Mouse (Mus musculus): ENCODE data around the gene Phlpp1. TPM values are rescaled to one million over a fixed set of nuclear protein-coding genes. Genes with fewer than 3 reads are reported as not detected.

Phlpp1 gene
- polyA plus RNA-seq (2015; fragmentation: Nextera tagmentation; extraction: Ambion mirVana): 7.5 and 7.8 TPM in 2 replicates

- Histone ChIP-seq H3K27ac (replicated peaks) (peak within 1 kb of the TSS; percentile 98), H3K27me3 (replicated peaks) (no peaks in the 10 kb centered on the region), H3K9me3 (replicated peaks) (no peaks in the 10 kb centered on the region), H3K36me3 (no peaks in the 10 kb centered on the region), H3K9ac (replicated peaks) (peak within 1 kb of the TSS; percentile 73), H3K4me2 (peak within 1 kb of the TSS; percentile 69), H3K4me1 (peaks cover 36% of the 10 kb centered on the region), H3K4me3 (replicated peaks) (peak within 1 kb of the TSS; percentile 59)
- ATAC-seq (ENCODE audit: low FRiP score): peak; percentile 97
- under 1% methylated on average over 75 of the region's 113 CpGs for WGBS
These were observed at the start of gene Phlpp1 for GRCm38 (mm10) chr1:106171241-106172220. Gene Phlpp1, plus strand, starts transcription at chr1:106171752.

- Histone ChIP-seq H3K9ac (replicated peaks) (no peak overlapping the region), H3K27me3 (replicated peaks) (no peaks in the 10 kb centered on the region), H3K4me3 (replicated peaks) (no peak overlapping the region), H3K27ac (replicated peaks) (no peak overlapping the region), H3K9me3 (replicated peaks) (no peaks in the 10 kb centered on the region), H3K4me1 (no peaks in the 10 kb centered on the region), H3K36me3 (no peaks in the 10 kb centered on the region), H3K4me2 (no peak overlapping the region)
- WGBS: over 99% methylated on average over 3 of the region's 3 CpGs
- ATAC-seq (ENCODE audit: low FRiP score): no peak
These were observed 45.0 kb upstream of the Phlpp1 start for GRCm38 (mm10) chr1:106126601-106127000.

GRCm38 (mm10) chr1:106131697-106132349 is 39.7 kb upstream of the Phlpp1 start:
- H3K4me1 ChIP-seq: peaks cover 6% of the 10 kb centered on the region; the same call in 1 of the 2 replicates
- H3K27ac ChIP-seq (replicated peaks): no peak overlapping the region
- H3K36me3 ChIP-seq: no peaks in the 10 kb centered on the region
- no peaks in the 10 kb centered on the region for H3K9me3 ChIP-seq (replicated peaks)
- no peak overlapping the region for H3K4me3 ChIP-seq (replicated peaks)
- no peak for ATAC-seq (ENCODE audit: low FRiP score)
- no peak overlapping the region for H3K9ac ChIP-seq (replicated peaks)
- H3K4me2 ChIP-seq: no peak overlapping the region
- no peaks in the 10 kb centered on the region for H3K27me3 ChIP-seq (replicated peaks)
- WGBS: 72% methylated on average over 4 of the region's 4 CpGs

GRCm38 (mm10) chr1:106132350-106132700 is 39.2 kb upstream of the Phlpp1 start:
- Histone ChIP-seq H3K9me3 (replicated peaks) (no peaks in the 10 kb centered on the region), H3K4me2 (no peak overlapping the region), H3K9ac (replicated peaks) (no peak overlapping the region), H3K27ac (replicated peaks) (no peak overlapping the region), H3K4me3 (replicated peaks) (no peak overlapping the region), H3K36me3 (no peaks in the 10 kb centered on the region), H3K4me1 (peaks cover 6% of the 10 kb centered on the region; the same call in 1 of the 2 replicates), H3K27me3 (replicated peaks) (no peaks in the 10 kb centered on the region)
- ATAC-seq (ENCODE audit: low FRiP score): no peak
- 34% methylated on average over 4 of the region's 4 CpGs for WGBS

GRCm38 (mm10) chr1:106138691-106139090 is 32.9 kb upstream of the Phlpp1 start:
- Histone ChIP-seq H3K9ac (replicated peaks) (no peak overlapping the region), H3K4me1 (no peaks in the 10 kb centered on the region), H3K36me3 (no peaks in the 10 kb centered on the region), H3K9me3 (replicated peaks) (no peaks in the 10 kb centered on the region), H3K27me3 (replicated peaks) (no peaks in the 10 kb centered on the region), H3K27ac (replicated peaks) (no peak overlapping the region), H3K4me3 (replicated peaks) (no peak overlapping the region), H3K4me2 (no peak overlapping the region)
- no peak for ATAC-seq (ENCODE audit: low FRiP score)
- WGBS: 87% methylated on average over 2 of the region's 2 CpGs

GRCm38 (mm10) chr1:106139137-106139536 is 32.4 kb upstream of the Phlpp1 start:
- Histone ChIP-seq H3K4me2 (no peak overlapping the region), H3K4me1 (no peaks in the 10 kb centered on the region), H3K27ac (replicated peaks) (no peak overlapping the region), H3K36me3 (no peaks in the 10 kb centered on the region), H3K9ac (replicated peaks) (no peak overlapping the region), H3K4me3 (replicated peaks) (no peak overlapping the region), H3K9me3 (replicated peaks) (no peaks in the 10 kb centered on the region), H3K27me3 (replicated peaks) (no peaks in the 10 kb centered on the region)
- 67% methylated on average over 1 of the region's 1 CpGs for WGBS
- no peak for ATAC-seq (ENCODE audit: low FRiP score)

GRCm38 (mm10) chr1:106142010-106142409 is 29.5 kb upstream of the Phlpp1 start:
- H3K9ac ChIP-seq (replicated peaks): no peak overlapping the region
- H3K27ac ChIP-seq (replicated peaks): no peak overlapping the region
- no peaks in the 10 kb centered on the region for H3K4me1 ChIP-seq
- H3K4me3 ChIP-seq (replicated peaks): no peak overlapping the region
- 73% methylated on average over 1 of the region's 1 CpGs for WGBS
- H3K36me3 ChIP-seq: no peaks in the 10 kb centered on the region
- H3K4me2 ChIP-seq: no peak overlapping the region
- H3K27me3 ChIP-seq (replicated peaks): no peaks in the 10 kb centered on the region
- H3K9me3 ChIP-seq (replicated peaks): no peaks in the 10 kb centered on the region
- no peak for ATAC-seq (ENCODE audit: low FRiP score)

GRCm38 (mm10) chr1:106144534-106144933 is 27.0 kb upstream of the Phlpp1 start:
- no peak for ATAC-seq (ENCODE audit: low FRiP score)
- no peak overlapping the region for H3K9ac ChIP-seq (replicated peaks)
- H3K36me3 ChIP-seq: no peaks in the 10 kb centered on the region
- 97% methylated on average over 2 of the region's 2 CpGs for WGBS
- H3K27ac ChIP-seq (replicated peaks): no peak overlapping the region
- H3K4me2 ChIP-seq: no peak overlapping the region
- H3K27me3 ChIP-seq (replicated peaks): no peaks in the 10 kb centered on the region
- H3K4me3 ChIP-seq (replicated peaks): no peak overlapping the region
- peaks cover 8% of the 10 kb centered on the region; the same call in 1 of the 2 replicates for H3K4me1 ChIP-seq
- H3K9me3 ChIP-seq (replicated peaks): no peaks in the 10 kb centered on the region

GRCm38 (mm10) chr1:106145055-106145454 is 26.5 kb upstream of the Phlpp1 start:
- ATAC-seq (ENCODE audit: low FRiP score): no peak
- H3K9ac ChIP-seq (replicated peaks): no peak overlapping the region
- H3K4me2 ChIP-seq: no peak overlapping the region
- H3K4me1 ChIP-seq: peaks cover 8% of the 10 kb centered on the region; the same call in 1 of the 2 replicates
- WGBS: 46% methylated on average over 1 of the region's 1 CpGs
- no peaks in the 10 kb centered on the region for H3K36me3 ChIP-seq
- no peaks in the 10 kb centered on the region for H3K9me3 ChIP-seq (replicated peaks)
- H3K27me3 ChIP-seq (replicated peaks): no peaks in the 10 kb centered on the region
- no peak overlapping the region for H3K4me3 ChIP-seq (replicated peaks)
- H3K27ac ChIP-seq (replicated peaks): no peak overlapping the region

GRCm38 (mm10) chr1:106145565-106146190 is 25.9 kb upstream of the Phlpp1 start:
- no peak for ATAC-seq (ENCODE audit: low FRiP score)
- H3K9ac ChIP-seq (replicated peaks): no peak overlapping the region
- H3K27ac ChIP-seq (replicated peaks): no peak overlapping the region
- 80% methylated on average over 4 of the region's 4 CpGs for whole genome bisulfite sequencing
- no peak overlapping the region for H3K4me3 ChIP-seq (replicated peaks)
- H3K36me3 ChIP-seq: no peaks in the 10 kb centered on the region
- H3K9me3 ChIP-seq (replicated peaks): no peaks in the 10 kb centered on the region
- no peaks in the 10 kb centered on the region for H3K27me3 ChIP-seq (replicated peaks)
- no peak overlapping the region for H3K4me2 ChIP-seq
- H3K4me1 ChIP-seq: peaks cover 8% of the 10 kb centered on the region; the same call in 1 of the 2 replicates

Data from neural tube, embryonic 15.5 days (tissue).